14 mouse cellular contexts compared by ENCODE assay signal in the genomic region with DNA sequence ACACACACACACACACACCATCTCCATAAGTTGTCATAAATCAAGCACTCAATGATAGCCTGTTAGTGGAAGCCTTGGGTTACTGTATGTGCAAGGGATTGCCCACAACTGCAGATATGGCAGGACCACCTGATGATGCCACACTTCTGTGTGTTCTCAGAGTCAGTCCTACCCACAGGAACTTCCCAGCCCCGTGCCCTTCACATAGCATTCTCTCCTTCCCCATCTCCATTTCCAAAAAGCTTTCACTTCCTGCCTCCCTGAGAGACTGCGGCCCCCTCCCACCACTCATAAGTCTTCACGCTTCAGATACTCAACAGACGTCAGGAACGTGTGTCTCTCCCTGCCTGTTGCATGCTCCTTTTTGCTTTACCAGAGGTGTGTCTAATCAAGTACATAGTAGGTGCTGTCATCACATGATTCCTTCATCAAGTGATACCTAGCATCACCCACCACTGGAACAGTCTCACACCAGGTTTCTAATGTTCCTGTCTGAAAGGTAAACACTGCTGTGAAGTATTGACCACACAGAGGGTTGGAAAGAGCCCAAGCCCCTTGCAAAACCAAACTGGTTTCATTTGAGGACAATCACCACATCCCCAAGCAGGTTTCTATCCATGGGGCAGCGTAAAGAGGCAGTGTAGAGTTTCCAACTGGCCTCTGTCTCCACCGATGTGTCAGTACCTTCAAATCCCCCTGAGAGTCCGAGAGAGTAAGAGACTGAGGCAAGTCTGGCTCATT. TPM values are rescaled to one million over a fixed set of nuclear protein-coding genes. Genes with fewer than 3 reads are reported as not detected.
DNase-seq lines count a peak whose midpoint lies in the region; ATAC-seq lines count a peak whose summit lies in the region.
"Had no signal": no experiment of that assay in that cellular context is flagged by ENCODE, and none has a peak within 500 bp of the region (broad histone marks: within the 10 kb centered on the region; RNA-seq: fewer than 3 reads in every experiment).

No protein-coding gene starts in this region.

- WGBS in heart, embryonic 10.5 days = 49% methylated on average over 8 of the region's 8 CpGs
- WGBS in kidney, embryonic 15.5 days = 39% methylated on average over 8 of the region's 8 CpGs
- 50% methylated on average over 8 of the region's 8 CpGs for WGBS in macrophage (ENCODE audit: missing documents)

- no peaks in the 10 kb centered on the region for H3K9me3 ChIP-seq in heart, embryonic 10.5 days
- H3K9me3 ChIP-seq in kidney, embryonic 15.5 days (replicated peaks) = no peaks in the 10 kb centered on the region
- H3K9me3 ChIP-seq: lung, embryonic 15.5 days; neural tube, embryonic 15.5 days had no signal

- intact Hi-C loops in heart, postnatal 14 days (cut with DNase I) = loop anchor here (5.0 kb wide), 3 partner anchors 210 to 470 kb away; no protein-coding TSS in a partner anchor

- peak overlapping the region; percentile 69; the same call in 1 of the 2 replicates for H3K27ac ChIP-seq in heart, embryonic 10.5 days
- H3K27ac ChIP-seq in kidney, embryonic 15.5 days = 0 out of 2 replicates have a peak overlapping the region, but pooled peaks have one; percentile 57
- H3K27ac ChIP-seq in macrophage = peak overlapping the region; percentile 94
- H3K27ac ChIP-seq: left cerebral cortex, adult 2 months had no signal

- H3K4me1 ChIP-seq in heart, embryonic 10.5 days = peaks cover 46% of the 10 kb centered on the region
- H3K4me1 ChIP-seq in kidney, embryonic 15.5 days = peaks cover 44% of the 10 kb centered on the region

- H3K9ac ChIP-seq in kidney, embryonic 15.5 days = no peak overlapping the region
- H3K9ac ChIP-seq: lung, embryonic 15.5 days; neural tube, embryonic 15.5 days had no signal

- H3K36me3 ChIP-seq in heart, embryonic 10.5 days = no peaks in the 10 kb centered on the region
- no peaks in the 10 kb centered on the region for H3K36me3 ChIP-seq in kidney, embryonic 15.5 days
- no peaks in the 10 kb centered on the region for H3K36me3 ChIP-seq in macrophage (ENCODE audit: inconsistent target)
- H3K36me3 ChIP-seq: lung, embryonic 15.5 days; neural tube, embryonic 15.5 days had no signal

- ATAC-seq in kidney, embryonic 15.5 days (replicated peaks; ENCODE audit: low FRiP score) = 0 out of 2 replicates have a peak, but pooled peaks have one; percentile 5
- ATAC-seq in common myeloid progenitor, adult 5-6 weeks (replicated peaks; ENCODE audit: low read depth, poor library complexity, severe bottlenecking) = 0 out of 2 replicates have a peak, but pooled peaks have one; percentile 7
- ATAC-seq: Patski had no signal

- no peak overlapping the region for H3K4me2 ChIP-seq in kidney, embryonic 15.5 days

- DNase-seq in heart, embryonic 10.5 days (ENCODE audit: low spot score) = no peak
- no peak for DNase-seq in heart, postnatal 14 days
- no peak for DNase-seq in kidney, postnatal 10 days
- no peak for DNase-seq in lung, postnatal 10 days
- no peak for DNase-seq in neural tube, embryonic 10.5 days (ENCODE audit: extremely low spot score, low spot score)
- DNase-seq: cerebellum, postnatal 14 days; thymus, postnatal 25 days had no signal

- H3K79me2 ChIP-seq in macrophage (ENCODE audit: inconsistent target) = peaks cover 27% of the 10 kb centered on the region

- no peaks in the 10 kb centered on the region for H3K27me3 ChIP-seq in heart, embryonic 10.5 days (ENCODE audit: insufficient read depth, poor library complexity, severe bottlenecking)
- peaks cover 29% of the 10 kb centered on the region for H3K27me3 ChIP-seq in kidney, embryonic 15.5 days
- H3K27me3 ChIP-seq: Patski had no signal

- no peak overlapping the region for H3K4me3 ChIP-seq in heart, embryonic 10.5 days
- no peak overlapping the region for H3K4me3 ChIP-seq in kidney, embryonic 15.5 days (replicated peaks)
- no peak overlapping the region for H3K4me3 ChIP-seq in macrophage (ENCODE audit: inconsistent target)
- H3K4me3 ChIP-seq: left cerebral cortex, adult 2 months; lung, embryonic 15.5 days; neural tube, embryonic 15.5 days had no signal

RNA-seq across cellular contexts. Expression of a gene that starts 0.7 kb away (rescaled TPM):
- polyA plus RNA-seq in heart, embryonic 10.5 days (2016; fragmentation: Nextera tagmentation; extraction: Ambion mirVana) = 22.8 and 24.1 TPM in 2 replicates
- 10 to 100 TPM; 26.7 to 28.4 TPM for total RNA-seq in heart, postnatal 14 days (2021)
- polyA plus RNA-seq in kidney, embryonic 15.5 days (2015; fragmentation: Nextera tagmentation; extraction: Ambion mirVana) = 33.9 and 37.1 TPM in 2 replicates
- total RNA-seq in common myeloid progenitor, adult 5-6 weeks (2017) = 0.23 and 0.44 TPM in 2 replicates
- 100 to 1,000 TPM in 21 of 26 experiments, 10 to 100 TPM in 5; 17.7 to 593 (median 129) TPM for total RNA-seq in macrophage (2018; cell fraction: chromatin; rRNA removed)
- total RNA-seq in macrophage (2018; cell fraction: cytosol; rRNA removed) = 100 to 1,000 TPM; 146 to 629 (median 349) TPM
- 100 to 1,000 TPM in 22 of 26 experiments, 10 to 100 TPM in 4; 82.9 to 492 (median 175) TPM for total RNA-seq in macrophage (2018; cell fraction: nucleus; rRNA removed)
- 258 to 1,006 TPM (median 561 TPM) in 3 replicates for polyA plus RNA-seq in macrophage (2018)
